Mouse (Mus musculus) liver, embryonic 12.5 days (tissue): ENCODE results near the gene Tox4. TPM values are rescaled to one million over a fixed set of nuclear protein-coding genes. Genes with fewer than 3 reads are reported as not detected.

ENCODE experiments used
- ATAC-seq: fragments of 200-750 bp; cut with Nextera tagmentation; 2 replicates; pipeline ENCODE4 v1.8.0; 2017; ENCODE audit warnings: moderate number of reproducible peaks, mild to moderate bottlenecking, moderate library complexity
- H3K27ac ChIP-seq: fragments of 300-500 bp; sonication (generic); 2 replicates; pipeline ENCODE4 v1.5.1; 2016; ENCODE audit warnings: mild to moderate bottlenecking
- H3K27me3 ChIP-seq: fragments of 300-500 bp; sonication (generic); replicated peaks from 2 replicates; pipeline ENCODE4 v1.6.1; 2016; ENCODE audit warnings: mild to moderate bottlenecking, moderate library complexity
- H3K36me3 ChIP-seq: fragments of 300-500 bp; sonication (generic); 2 replicates; pipeline ENCODE4 v1.6.1; 2016; ENCODE audit warnings: mild to moderate bottlenecking, moderate library complexity
- H3K4me1 ChIP-seq: fragments of 300-500 bp; sonication (generic); 2 replicates; pipeline ENCODE4 v1.6.1; 2016
- H3K4me2 ChIP-seq: fragments of 300-500 bp; sonication (generic); 2 replicates; pipeline ENCODE4 v1.6.1; 2016; ENCODE audit warnings: mild to moderate bottlenecking, moderate library complexity
- H3K4me3 ChIP-seq: fragments of 300-500 bp; sonication (generic); 2 replicates; pipeline ENCODE4 v1.5.1; 2016; ENCODE audit warnings: mild to moderate bottlenecking, moderate library complexity
- H3K9ac ChIP-seq: fragments of 300-500 bp; sonication (generic); 2 replicates; pipeline ENCODE4 v1.6.1; 2016; ENCODE audit warnings: mild to moderate bottlenecking, moderate library complexity
- H3K9me3 ChIP-seq: fragments of 300-500 bp; sonication (generic); replicated peaks from 2 replicates; pipeline ENCODE4 v1.6.1; 2016; ENCODE audit warnings: mild to moderate bottlenecking, moderate library complexity
- WGBS: fragments of 180-500 bp; shearing (Covaris S2); methylation state at CpG from one replicate; pipeline ENCODE4 v1.1.7; 2016; ENCODE audit not compliant: insufficient replicate concordance; 5-methylcytosine and 5-hydroxymethylcytosine counted together
- polyA plus RNA-seq: library from polyadenylated mRNA; unstranded; fragments of >200 nt; fragmentation: Nextera tagmentation; extraction: Ambion mirVana; gene quantifications from 2 replicates; pipeline ENCODE4 v1.2.1, GENCODE M21; 2016

Tox4 gene
- polyA plus RNA-seq, 1 experiment from 2014 or later, result 26.7 TPM

DNA sequence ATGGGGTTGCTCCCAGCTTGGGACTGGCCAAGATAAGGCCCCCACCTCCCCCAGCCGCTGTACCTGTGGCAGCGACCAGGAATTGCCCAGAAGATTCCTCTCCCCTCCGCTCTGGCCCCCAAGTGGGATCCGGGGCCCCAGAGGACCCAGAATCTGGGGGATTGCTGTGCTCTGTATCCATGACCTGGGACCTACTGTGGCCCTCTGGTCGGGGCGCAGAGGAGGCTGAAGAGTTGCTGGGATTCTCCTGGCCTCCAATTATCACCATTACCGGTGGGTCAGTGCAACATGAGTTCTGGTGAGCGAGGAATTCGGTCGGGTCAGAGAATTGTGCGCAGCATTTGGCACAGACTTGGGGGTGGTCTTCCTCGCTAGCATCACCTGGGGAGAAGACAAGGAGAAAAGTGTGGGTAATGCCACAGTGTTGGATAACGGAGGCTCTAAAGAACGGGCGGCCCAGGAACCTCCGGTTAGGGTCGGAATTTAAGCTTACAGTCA is 36.4 kb downstream of the Tox4 start:
- Histone ChIP-seq H3K4me3 (peak overlapping the region; percentile 61), H3K27me3 (peaks cover 62% of the 10 kb centered on the region), H3K9ac (peak overlapping the region; percentile 55), H3K4me2 (peak overlapping the region; percentile 74), H3K4me1 (peaks cover 20% of the 10 kb centered on the region), H3K9me3 (no peaks in the 10 kb centered on the region), H3K27ac (no peak overlapping the region), H3K36me3 (peaks cover 29% of the 10 kb centered on the region)
- ATAC-seq, result peak; percentile 4; the same call in 1 of the 2 replicates
- WGBS, result 8% methylated on average over 17 of the region's 17 CpGs

DNA sequence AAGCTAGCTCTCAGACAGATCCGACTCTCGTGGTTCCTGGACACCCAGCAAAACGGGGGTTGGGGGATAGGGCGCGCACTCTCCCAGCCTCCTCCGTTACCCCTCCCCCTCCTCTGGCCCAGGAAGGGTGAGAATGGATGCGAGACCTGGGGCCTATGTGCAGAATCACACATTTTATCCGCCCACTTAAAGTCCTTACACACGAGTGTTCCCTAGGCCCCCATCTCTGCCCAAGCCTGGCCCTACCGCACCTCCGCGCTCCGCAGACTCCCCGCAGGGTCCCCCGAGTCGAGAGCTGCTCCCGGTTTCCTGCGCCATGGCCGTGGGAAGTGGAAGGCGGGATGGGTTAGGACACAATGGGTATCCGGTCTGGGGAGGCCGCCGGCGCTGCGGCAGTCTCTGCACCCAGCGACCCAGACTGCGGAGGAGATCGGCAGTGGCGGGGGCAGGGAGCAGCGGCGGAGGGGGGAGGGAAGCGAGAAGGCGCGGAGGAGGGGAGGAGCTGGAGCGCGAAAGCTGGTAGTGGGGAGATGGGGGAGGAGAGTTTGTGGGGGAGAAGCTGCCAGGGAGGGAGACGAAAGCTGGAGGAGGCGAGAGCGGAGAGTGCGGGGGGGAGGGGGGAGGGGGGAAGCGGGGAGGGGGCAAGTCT is 37.0 kb downstream of the Tox4 start:
- peaks cover 62% of the 10 kb centered on the region for H3K27me3 ChIP-seq
- peak overlapping the region; percentile 4; the same call in 1 of the 2 replicates for H3K27ac ChIP-seq

GRCm38 (mm10) chr14:52316441-52317225 is 37.7 kb downstream of the Tox4 start:
- no peak overlapping the region for H3K27ac ChIP-seq
- peak overlapping the region; percentile 61 for H3K4me3 ChIP-seq
- peak; percentile 56 for ATAC-seq
- H3K9me3 ChIP-seq, result no peaks in the 10 kb centered on the region
- peaks cover 21% of the 10 kb centered on the region for H3K36me3 ChIP-seq
- H3K27me3 ChIP-seq, result peaks cover 69% of the 10 kb centered on the region
- peak overlapping the region; percentile 74 for H3K4me2 ChIP-seq
- peak overlapping the region; percentile 55; the same call in 1 of the 2 replicates for H3K9ac ChIP-seq
- 13% methylated on average over 16 of the region's 16 CpGs for WGBS
- peaks cover 20% of the 10 kb centered on the region for H3K4me1 ChIP-seq

More for the DNA sequence above, 37.0 kb downstream of the Tox4 start:
- peak overlapping the region; percentile 61 for H3K4me3 ChIP-seq
- peak overlapping the region; percentile 74 for H3K4me2 ChIP-seq
- peaks cover 20% of the 10 kb centered on the region for H3K4me1 ChIP-seq
- H3K9ac ChIP-seq, result peak overlapping the region; percentile 55
- ATAC-seq, result peak; percentile 53
- H3K36me3 ChIP-seq, result peaks cover 24% of the 10 kb centered on the region
- WGBS, result under 1% methylated on average over 35 of the region's 41 CpGs
- no peaks in the 10 kb centered on the region for H3K9me3 ChIP-seq

- H3K4me2 ChIP-seq, result no peak overlapping the region
- peaks cover under 1% of the 10 kb centered on the region; the same call in 1 of the 2 replicates for H3K36me3 ChIP-seq
- 58% methylated on average over 6 of the region's 6 CpGs for WGBS
- H3K4me1 ChIP-seq, result peaks cover 20% of the 10 kb centered on the region
- H3K4me3 ChIP-seq, result no peak overlapping the region
- peaks cover 70% of the 10 kb centered on the region for H3K27me3 ChIP-seq
- no peak overlapping the region for H3K27ac ChIP-seq
- no peaks in the 10 kb centered on the region for H3K9me3 ChIP-seq
- H3K9ac ChIP-seq, result no peak overlapping the region
- no peak for ATAC-seq
Observed at GRCm38 (mm10) chr14:52319361-52319760, 40.4 kb downstream of the Tox4 start.

DNA sequence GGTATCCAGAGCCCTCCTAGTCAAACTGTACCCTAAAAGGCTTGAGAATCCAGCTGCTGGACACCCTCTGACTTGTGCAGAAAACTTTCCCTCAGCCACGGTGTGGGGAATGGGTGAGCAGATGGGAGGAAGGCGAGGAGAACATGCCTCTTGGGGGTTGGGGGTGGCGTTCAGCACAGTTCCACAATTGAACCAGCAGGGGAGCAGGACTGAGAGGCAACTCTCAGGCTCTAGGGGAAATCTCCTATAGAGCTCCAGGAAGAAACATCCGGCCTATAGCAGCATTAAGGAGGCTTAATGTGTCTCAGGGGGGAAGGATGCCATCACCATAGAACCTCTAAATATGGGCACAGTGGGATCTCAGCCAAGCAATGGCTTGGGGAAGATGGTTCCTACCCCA is 46.9 kb downstream of the Tox4 start:
- no peaks in the 10 kb centered on the region; the same call in 1 of the 2 replicates for H3K4me1 ChIP-seq
- ATAC-seq, result no peak
- peaks cover 87% of the 10 kb centered on the region for H3K27me3 ChIP-seq
- H3K4me3 ChIP-seq, result no peak overlapping the region
- H3K27ac ChIP-seq, result no peak overlapping the region
- no peaks in the 10 kb centered on the region for H3K9me3 ChIP-seq
- 14% methylated on average over 4 of the region's 4 CpGs for WGBS
- H3K4me2 ChIP-seq, result no peak overlapping the region
- no peak overlapping the region for H3K9ac ChIP-seq
- H3K36me3 ChIP-seq, result no peaks in the 10 kb centered on the region

- WGBS, result 6% methylated on average over 14 of the region's 14 CpGs
- ATAC-seq, result no peak
- Histone ChIP-seq H3K4me3 (peak overlapping the region; percentile 39), H3K4me1 (no peaks in the 10 kb centered on the region; the same call in 1 of the 2 replicates), H3K36me3 (no peaks in the 10 kb centered on the region), H3K9me3 (no peaks in the 10 kb centered on the region), H3K4me2 (peak overlapping the region; percentile 53), H3K9ac (no peak overlapping the region), H3K27ac (no peak overlapping the region), H3K27me3 (peaks cover 91% of the 10 kb centered on the region)
Observed at GRCm38 (mm10) chr14:52327375-52327901, 48.5 kb downstream of the Tox4 start.

DNA sequence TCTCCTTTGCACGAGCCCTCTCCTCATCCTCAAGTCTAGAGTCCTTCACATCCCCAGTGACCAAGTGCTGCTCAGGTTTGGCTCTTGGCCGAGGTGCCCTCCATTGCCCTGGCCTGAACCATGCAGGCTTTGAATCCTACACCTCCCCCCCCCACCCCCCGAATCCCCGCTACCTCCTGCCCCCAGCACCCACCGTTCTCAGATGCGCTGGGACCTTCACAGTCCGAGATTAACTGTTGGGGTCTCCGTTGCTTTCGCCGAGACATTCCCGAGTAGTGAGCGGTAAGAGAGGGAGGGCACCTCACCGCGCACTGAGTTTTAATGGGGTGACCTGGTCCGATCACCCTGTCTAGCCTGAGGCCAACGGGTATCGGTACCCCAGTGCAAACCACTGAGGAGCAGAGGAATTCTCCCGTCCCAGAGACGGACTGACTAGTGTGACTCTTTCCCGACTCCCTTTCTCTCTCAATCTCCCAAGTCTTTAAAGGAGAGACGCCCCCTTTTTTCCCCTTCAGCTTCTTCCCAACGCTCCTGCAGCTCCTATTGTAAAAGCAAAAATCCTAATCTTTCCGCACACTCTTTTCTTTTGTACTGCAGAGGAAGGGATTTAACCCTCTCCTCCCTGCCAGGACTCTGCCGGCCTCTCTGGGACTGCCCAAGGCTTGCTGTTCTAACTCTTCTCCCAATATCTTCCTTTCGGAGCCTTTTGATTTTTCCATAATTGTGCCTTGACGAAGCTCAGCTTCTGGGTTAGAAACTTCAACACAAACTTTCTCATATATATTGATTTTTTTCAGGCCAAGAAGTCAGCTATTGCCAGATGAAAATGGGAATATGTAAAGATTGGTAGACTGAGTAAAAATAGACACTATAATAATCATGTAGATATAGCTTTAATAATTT is 49.2 kb downstream of the Tox4 start, which contains the start of gene Sall2:
Gene Sall2 (minus strand): TSS at position 853 of the 903 bp plus-strand sequence.
- Histone ChIP-seq H3K4me1 (no peaks in the 10 kb centered on the region; the same call in 1 of the 2 replicates), H3K9me3 (no peaks in the 10 kb centered on the region), H3K9ac (no peak within 1 kb of the TSS), H3K27me3 (peaks cover 93% of the 10 kb centered on the region), H3K27ac (no peak within 1 kb of the TSS), H3K4me3 (peak within 1 kb of the TSS; percentile 39), H3K4me2 (peak within 1 kb of the TSS; percentile 53), H3K36me3 (no peaks in the 10 kb centered on the region)
- ATAC-seq, result no peak
- 3% methylated on average over 26 of the region's 26 CpGs for WGBS

DNA sequence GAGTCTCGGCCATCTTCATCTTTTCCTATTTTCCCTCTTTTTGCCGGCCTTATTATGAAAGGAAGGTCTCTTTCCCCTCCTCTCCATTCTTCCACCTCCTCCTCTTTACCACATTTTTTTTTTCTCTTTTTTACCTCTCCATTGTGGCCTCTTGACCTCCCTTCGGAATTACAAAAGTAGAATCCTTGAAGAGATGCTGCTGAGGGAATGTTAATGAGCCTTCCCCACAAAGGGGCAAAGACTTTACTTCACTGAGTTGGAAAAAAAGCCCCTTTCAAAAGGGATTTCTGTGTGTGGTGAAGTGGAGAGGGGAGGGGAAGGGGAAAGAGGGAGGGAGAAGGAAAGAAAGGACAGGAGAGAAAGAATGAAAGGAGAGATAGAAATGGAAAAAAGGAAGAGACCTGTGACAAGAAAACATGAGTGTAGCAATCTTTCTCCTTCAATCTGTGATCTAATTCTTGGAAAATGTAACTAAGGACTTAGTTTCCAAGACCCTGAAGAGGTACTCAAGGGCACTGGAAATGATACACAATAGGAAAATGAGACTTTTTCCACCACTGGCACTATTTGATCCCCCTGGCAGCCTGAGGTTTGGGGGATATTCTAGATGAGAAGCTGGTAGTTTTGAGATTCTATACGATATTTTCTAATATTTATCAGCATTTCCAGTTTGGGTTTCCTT is 52.3 kb downstream of the Tox4 start:
- no peaks in the 10 kb centered on the region for H3K36me3 ChIP-seq
- peaks cover 69% of the 10 kb centered on the region for H3K27me3 ChIP-seq
- no peak overlapping the region for H3K27ac ChIP-seq
- H3K9ac ChIP-seq, result no peak overlapping the region
- no peaks in the 10 kb centered on the region for H3K9me3 ChIP-seq
- H3K4me3 ChIP-seq, result no peak overlapping the region
- no peak overlapping the region for H3K4me2 ChIP-seq
- H3K4me1 ChIP-seq, result no peaks in the 10 kb centered on the region; the same call in 1 of the 2 replicates
- WGBS, result 28% methylated on average over 4 of the region's 4 CpGs
- no peak for ATAC-seq

GRCm38 (mm10) chr14:52332171-52332570 is 53.2 kb downstream of the Tox4 start:
- no peak overlapping the region for H3K4me2 ChIP-seq
- 83% methylated on average over 3 of the region's 3 CpGs for WGBS
- peaks cover 59% of the 10 kb centered on the region for H3K27me3 ChIP-seq
- ATAC-seq, result no peak
- no peaks in the 10 kb centered on the region; the same call in 1 of the 2 replicates for H3K4me1 ChIP-seq
- H3K9ac ChIP-seq, result no peak overlapping the region
- H3K27ac ChIP-seq, result no peak overlapping the region
- no peaks in the 10 kb centered on the region for H3K36me3 ChIP-seq
- no peak overlapping the region for H3K4me3 ChIP-seq
- no peaks in the 10 kb centered on the region for H3K9me3 ChIP-seq

- Histone ChIP-seq H3K27me3 (peaks cover 18% of the 10 kb centered on the region), H3K36me3 (no peaks in the 10 kb centered on the region), H3K4me2 (no peak overlapping the region), H3K9me3 (no peaks in the 10 kb centered on the region), H3K9ac (no peak overlapping the region), H3K4me3 (no peak overlapping the region), H3K4me1 (peaks cover 8% of the 10 kb centered on the region), H3K27ac (no peak overlapping the region)
- WGBS, result 23% methylated on average over 21 of the region's 21 CpGs
- ATAC-seq, result no peak
Observed at GRCm38 (mm10) chr14:52338751-52339511, 60.0 kb downstream of the Tox4 start.
